Mouse (Mus musculus): Measurements from ENCODE around the gene Olfr1093.

Olfr1093 gene

DNA sequence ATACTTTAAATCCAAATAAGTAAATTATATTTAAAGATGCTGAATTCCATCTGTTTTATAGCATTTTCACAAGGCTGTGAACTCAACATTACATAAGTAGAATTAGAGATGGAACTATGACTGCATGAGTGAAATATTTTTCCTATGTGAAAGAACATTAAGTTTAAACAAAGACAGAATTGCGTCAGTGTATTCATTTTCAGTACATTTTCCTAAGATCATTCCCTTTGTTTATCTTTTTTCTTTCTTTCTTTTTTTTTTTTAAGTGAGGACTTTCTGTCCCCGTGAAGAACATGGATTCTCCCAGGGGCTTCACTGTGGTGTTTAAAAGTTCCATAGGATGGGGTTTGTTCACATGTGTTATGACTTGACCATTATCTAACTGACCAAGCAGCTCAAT, at the start of gene Olfr1093:
TSS of gene Olfr1093 (plus strand) at position 301 of the 400 bp plus-strand sequence.
- no peak for DNase-seq

DNA sequence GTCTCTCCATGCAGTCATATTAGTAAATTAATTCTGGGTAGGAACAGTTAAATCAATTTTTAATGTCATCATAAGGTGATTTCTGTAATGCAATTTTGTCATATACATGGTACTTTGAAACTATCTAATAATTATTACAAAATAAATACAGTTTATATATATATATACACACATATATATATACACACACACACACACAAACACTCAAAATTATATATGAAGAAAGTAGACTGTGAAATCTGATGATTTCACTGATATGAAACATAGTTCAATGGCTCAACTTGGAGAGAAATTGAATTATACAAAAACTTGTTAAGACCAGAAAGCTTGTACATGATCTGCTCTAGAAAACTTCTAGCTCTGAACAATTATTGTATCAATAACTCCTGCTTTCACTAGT, 48.7 kb upstream of the Olfr1093 start, which contains the start of gene Olfr1089:
TSS of gene Olfr1089 (minus strand) at position 101 of the 400 bp plus-strand sequence.
- DNase-seq: no peak

DNA sequence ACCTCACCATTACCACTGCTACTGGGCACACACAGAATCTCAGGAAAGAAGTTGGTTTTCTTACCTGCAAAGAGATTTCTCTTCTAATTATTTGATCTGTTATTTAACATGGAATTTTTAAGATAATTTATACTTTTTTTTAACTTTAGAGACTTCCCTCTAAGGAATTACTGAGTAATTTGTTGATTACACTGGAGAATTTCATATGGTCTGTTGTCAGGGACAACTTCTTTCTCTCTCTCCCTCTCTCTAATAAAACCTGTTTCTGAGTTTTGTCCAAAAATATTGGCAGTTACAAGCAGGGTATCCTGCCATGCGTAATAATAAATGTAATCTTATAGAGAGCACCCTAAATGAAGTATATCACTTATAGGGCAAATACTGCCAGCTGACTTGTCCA, 23.4 kb upstream of the Olfr1093 start, which contains the start of gene Olfr1090:
TSS of gene Olfr1090 (minus strand) at position 101 of the 400 bp plus-strand sequence.
- DNase-seq: no peak

DNA sequence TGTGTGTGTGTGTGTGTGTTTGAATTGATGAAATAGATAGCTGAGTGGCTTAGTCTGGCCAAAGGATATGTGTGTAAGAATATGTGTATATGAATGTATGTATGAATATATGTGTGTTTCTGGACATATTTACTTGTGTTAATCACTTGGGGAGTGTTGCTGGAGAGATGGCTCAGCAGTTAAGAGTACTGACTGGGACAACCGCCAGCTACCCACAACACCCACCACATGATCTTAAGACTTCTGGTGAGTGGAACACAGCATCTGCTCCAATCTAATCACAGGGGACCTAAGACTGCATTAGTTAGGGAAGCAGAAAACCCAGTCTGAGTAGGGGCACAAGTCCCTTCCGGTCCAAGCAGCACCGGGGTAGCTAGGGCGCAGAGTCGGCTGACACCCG, 21.2 kb upstream of the Olfr1093 start:
- DNase-seq: no peak

DNA sequence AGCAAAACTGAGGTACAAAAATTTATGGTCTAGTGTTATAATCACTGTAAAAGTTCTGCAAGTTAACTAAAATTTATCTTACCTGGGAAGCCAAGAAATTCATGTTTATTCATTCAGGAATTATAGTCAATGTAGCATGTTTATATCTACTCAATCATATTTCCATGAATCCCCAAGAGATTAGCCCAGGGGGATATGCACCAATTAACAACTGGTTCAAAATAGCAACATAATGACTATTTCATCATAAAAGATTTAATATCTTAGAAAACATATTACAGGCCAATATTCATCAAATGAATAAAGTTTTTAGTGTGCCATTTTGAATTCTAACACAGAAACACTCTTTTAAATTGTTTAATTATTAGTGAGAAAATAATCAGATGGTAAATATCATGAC, 27.6 kb downstream of the Olfr1093 start, which contains the start of gene Olfr141:
TSS of gene Olfr141 (minus strand) at position 101 of the 400 bp plus-strand sequence.
- no peak for DNase-seq

DNA sequence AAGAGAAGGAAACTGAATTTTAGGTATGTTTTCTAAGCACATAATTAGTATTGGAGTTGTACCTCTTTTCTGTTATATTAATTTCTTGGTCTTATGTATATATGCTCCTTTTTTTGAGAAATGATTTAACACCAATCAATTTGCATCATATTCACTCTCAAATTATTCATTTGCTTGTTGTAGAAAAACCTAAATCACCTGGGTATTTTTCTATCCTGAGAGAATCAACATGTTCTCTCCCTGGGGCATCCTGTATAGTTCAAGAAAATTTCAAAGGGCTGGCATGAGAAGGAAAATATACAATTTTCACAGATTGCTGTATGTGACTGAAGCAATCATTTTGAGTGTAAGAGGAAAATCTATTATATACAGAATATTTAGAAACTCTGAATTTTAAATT, 42.1 kb downstream of the Olfr1093 start, which contains the start of gene Olfr1094:
TSS of gene Olfr1094 (plus strand) at position 301 of the 400 bp plus-strand sequence.
- no peak for DNase-seq
